Mouse (Mus musculus): ENCODE results near the gene Pcid2.

DNA sequence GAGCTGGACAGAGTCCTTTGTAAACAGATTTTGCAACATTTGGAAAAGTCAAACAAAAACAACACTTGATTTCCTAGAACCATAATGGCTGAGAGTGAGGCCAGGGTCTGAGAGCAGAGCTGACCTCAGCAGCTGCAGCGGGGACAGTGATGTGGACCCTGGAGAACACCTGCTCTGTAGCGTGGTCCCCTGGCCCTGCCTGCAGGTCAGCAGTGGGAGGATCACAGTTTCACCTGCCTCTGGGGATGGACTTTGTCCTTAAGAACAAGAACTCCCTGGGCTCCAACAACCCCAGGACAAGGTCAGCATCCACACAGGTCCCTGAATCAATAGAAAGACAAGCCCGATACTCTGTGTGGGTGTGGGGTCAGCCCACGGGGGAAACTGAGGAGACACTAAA lies 47.9 kb downstream of the Pcid2 start:
- no peak for TF ChIP-seq USF1 (IDR thresholded peaks at IDR 0.05; ENCODE audit: low read depth)
- no peak for TF ChIP-seq CTCF (IDR thresholded peaks at IDR 0.05; ENCODE audit: control insufficient read depth, insufficient read depth, insufficient read length)
- TF ChIP-seq MAX (IDR thresholded peaks at IDR 0.05) = no peak
- TF ChIP-seq MYOG (IDR thresholded peaks at IDR 0.05; ENCODE audit: control insufficient read depth, extremely low read depth, insufficient read length) = no peak
- TF ChIP-seq FOSL1 (IDR thresholded peaks at IDR 0.05; ENCODE audit: insufficient read depth, low read length, poor library complexity, severe bottlenecking) = no peak
- no peak for TF ChIP-seq MYOD1 (IDR thresholded peaks at IDR 0.05; ENCODE audit: control insufficient read depth, insufficient read length, low read depth)
- no peak for TF ChIP-seq CEBPB (IDR thresholded peaks at IDR 0.05; ENCODE audit: low read depth)
